In genomic region chr11:116650811-116651210, GRCm38 (mm10) we compare ENCODE assay signal across 9 mouse cellular contexts. TPM values are rescaled to one million over a fixed set of nuclear protein-coding genes. Genes with fewer than 3 reads are reported as not detected.
"Had no signal": no experiment of that assay in that cellular context is flagged by ENCODE, and none has a peak within 500 bp of the region (broad histone marks: within the 10 kb centered on the region; RNA-seq: fewer than 3 reads in every experiment).

No protein-coding gene starts in this region.

- H3K9ac ChIP-seq: limb, embryonic 13.5 days; liver, embryonic 14.5 days; midbrain, embryonic 13.5 days had no signal

- H3K27ac ChIP-seq: limb, embryonic 13.5 days; liver, embryonic 14.5 days; midbrain, embryonic 13.5 days had no signal

- H3K36me3 ChIP-seq: limb, embryonic 13.5 days; midbrain, embryonic 13.5 days had no signal

- H3K4me2 ChIP-seq: limb, embryonic 13.5 days; midbrain, embryonic 13.5 days had no signal

- H3K4me3 ChIP-seq: limb, embryonic 13.5 days; midbrain, embryonic 13.5 days had no signal

- DNase-seq: left cerebral cortex, postnatal 4 days; lung, adult 18-20 months; thymus, postnatal 36 days had no signal

- ATAC-seq: midbrain, embryonic 13.5 days had no signal

- H3K9me3 ChIP-seq: limb, embryonic 13.5 days; midbrain, embryonic 13.5 days had no signal

RNA-seq across cellular contexts. Expression of gene Prcd, which starts 2.5 kb away (rescaled TPM):
- total RNA-seq: liver, adult 2 months; midbrain, postnatal 0 days had no signal
- polyA plus RNA-seq: liver, adult 2 months had no signal

RNA-seq across cellular contexts. Expression of gene Cygb, which starts 3.3 kb away (rescaled TPM):
- total RNA-seq: megakaryocyte-erythroid progenitor cell, adult 5-6 weeks had no signal
